Mouse (Mus musculus) urinary bladder, postnatal 25 days (tissue): ENCODE data around the gene Pin4.
"Not testable (repeated sequence)": the region's sequence is repeated elsewhere in the genome, so short reads cannot be mapped to it uniquely, and the experiment has no call there.

ENCODE experiments used
- DNase-seq: peaks from one replicate; pipeline ENCODE4 v3.0.0; 2022; ENCODE audit warnings: low spot score

Pin4 gene

GRCm38 (mm10) chrX:102119042-102119864 lies at the start of gene Pin4:
Gene Pin4, plus strand, starts transcription at chrX:102119447.
- DNase-seq, result peak; percentile 84

GRCm38 (mm10) chrX:102070591-102071471 lies 48.4 kb upstream of the Pin4 start, which contains the start of gene Rtl5:
Gene Rtl5, minus strand, starts transcription at chrX:102071304.
- DNase-seq, result peak; percentile 22

- no peak for DNase-seq
Measured at GRCm38 (mm10) chrX:102071517-102071916, 47.7 kb upstream of the Pin4 start.

- DNase-seq, result no peak
Measured at GRCm38 (mm10) chrX:102073605-102074325, 45.5 kb upstream of the Pin4 start.

- DNase-seq, result no peak
Measured at GRCm38 (mm10) chrX:102074435-102074834, 44.8 kb upstream of the Pin4 start.

GRCm38 (mm10) chrX:102075158-102075557 lies 44.1 kb upstream of the Pin4 start:
- no peak for DNase-seq

GRCm38 (mm10) chrX:102076886-102077765 lies 42.1 kb upstream of the Pin4 start:
- no peak for DNase-seq

- no peak for DNase-seq
Measured at GRCm38 (mm10) chrX:102081076-102081475, 38.2 kb upstream of the Pin4 start.

- no peak for DNase-seq
Measured at GRCm38 (mm10) chrX:102081573-102082279, 37.5 kb upstream of the Pin4 start.

- no peak for DNase-seq
Measured at GRCm38 (mm10) chrX:102082340-102082739, 36.9 kb upstream of the Pin4 start.

GRCm38 (mm10) chrX:102085798-102086443 lies 33.3 kb upstream of the Pin4 start:
- no peak for DNase-seq

- no peak for DNase-seq
Measured at GRCm38 (mm10) chrX:102090605-102091004, 28.6 kb upstream of the Pin4 start.

GRCm38 (mm10) chrX:102094381-102094904 lies 24.8 kb upstream of the Pin4 start:
- no peak for DNase-seq

GRCm38 (mm10) chrX:102101886-102102285 lies 17.4 kb upstream of the Pin4 start:
- no peak for DNase-seq

- not testable (repeated sequence) for DNase-seq
Measured at GRCm38 (mm10) chrX:102103830-102104229, 15.4 kb upstream of the Pin4 start.

GRCm38 (mm10) chrX:102109349-102109748 lies 9.9 kb upstream of the Pin4 start:
- not testable (repeated sequence) for DNase-seq

- no peak for DNase-seq
Measured at GRCm38 (mm10) chrX:102115676-102116075, 3.6 kb upstream of the Pin4 start.

GRCm38 (mm10) chrX:102121321-102121720 lies 2.1 kb downstream of the Pin4 start:
- DNase-seq, result no peak

- DNase-seq, result no peak
Measured at GRCm38 (mm10) chrX:102141157-102141556, 21.9 kb downstream of the Pin4 start.
